Mouse (Mus musculus) adrenal gland, postnatal 10 days (tissue): ENCODE results near the gene Umps. TPM values are rescaled to one million over a fixed set of nuclear protein-coding genes. Genes with fewer than 3 reads are reported as not detected.

Experiments used
- DNase-seq: peaks from one replicate; pipeline ENCODE4 v3.0.0; 2021; ENCODE audit warnings: mixed read lengths
- long read RNA-seq, 2 experiments: library from polyadenylated mRNA; stranded (forward); transcript quantifications; one replicate each; pipeline ENCODE4 v2.0.0; 2021
- total RNA-seq, 2 experiments: library from RNA; stranded (reverse); gene quantifications; 2 replicates each; pipeline ENCODE4 v1.2.3; 2021

Gene Umps
- total RNA-seq = 10 to 100 TPM; 31.9 to 36.4 TPM
- long read RNA-seq, experiment 1, transcript Umps-201 (6 exons, 3,484 nt) = major isoform, 97 of 120 reads
- long read RNA-seq, experiment 1, transcript Umps-202 (5 exons, 3,283 nt) = minor isoform, 10 of 120 reads
- long read RNA-seq, experiment 1, partial matches to known transcripts = 1 of 120 reads
- long read RNA-seq, experiment 1, other reads (novel, unspliced or antisense) = 12 of 120 reads
- long read RNA-seq, experiment 2, transcript Umps-201 (6 exons, 3,484 nt) = major isoform, 71 of 85 reads
- long read RNA-seq, experiment 2, transcript Umps-202 (5 exons, 3,283 nt) = minor isoform, 5 of 85 reads
- long read RNA-seq, experiment 2, partial matches to known transcripts = 6 of 85 reads
- long read RNA-seq, experiment 2, other reads (novel, unspliced or antisense) = 3 of 85 reads

GRCm38 (mm10) chr16:33966538-33967282 is at the start of gene Umps:
Gene Umps, minus strand, starts transcription at chr16:33967038.
- DNase-seq = peak; percentile 89

- no peak for DNase-seq
These were observed 45.4 kb upstream of the Umps start for GRCm38 (mm10) chr16:34011991-34012845.

- no peak for DNase-seq
These were observed 42.7 kb upstream of the Umps start for GRCm38 (mm10) chr16:34009567-34009966.

- DNase-seq = no peak
These were observed 39.1 kb upstream of the Umps start for GRCm38 (mm10) chr16:34005986-34006385.

- peak; percentile 49 for DNase-seq
These were observed 37.3 kb upstream of the Umps start for GRCm38 (mm10) chr16:34004128-34004578.

GRCm38 (mm10) chr16:34003566-34004127 is 36.8 kb upstream of the Umps start:
- no peak for DNase-seq

GRCm38 (mm10) chr16:34000715-34001114 is 33.9 kb upstream of the Umps start:
- DNase-seq = no peak

- peak; percentile 67 for DNase-seq
These were observed 32.5 kb upstream of the Umps start for GRCm38 (mm10) chr16:33999388-33999787.

GRCm38 (mm10) chr16:33998011-33998410 is 31.2 kb upstream of the Umps start:
- DNase-seq = no peak

- peak; percentile 78 for DNase-seq
These were observed 29.2 kb upstream of the Umps start for GRCm38 (mm10) chr16:33996030-33996429.

- DNase-seq = no peak
These were observed 28.7 kb upstream of the Umps start for GRCm38 (mm10) chr16:33995496-33995895.

- no peak for DNase-seq
These were observed 27.5 kb upstream of the Umps start for GRCm38 (mm10) chr16:33994321-33994720.

- no peak for DNase-seq
These were observed 23.9 kb upstream of the Umps start for GRCm38 (mm10) chr16:33990712-33991111.

- no peak for DNase-seq
These were observed 22.3 kb upstream of the Umps start for GRCm38 (mm10) chr16:33989106-33989505.

- peak; percentile 79 for DNase-seq
These were observed 21.6 kb upstream of the Umps start for GRCm38 (mm10) chr16:33988358-33989012.

- no peak for DNase-seq
These were observed 20.2 kb upstream of the Umps start for GRCm38 (mm10) chr16:33986993-33987392.

GRCm38 (mm10) chr16:33985372-33985771 is 18.5 kb upstream of the Umps start:
- DNase-seq = no peak

- no peak for DNase-seq
These were observed 16.9 kb upstream of the Umps start for GRCm38 (mm10) chr16:33983712-33984111.

GRCm38 (mm10) chr16:33979855-33980254 is 13.0 kb upstream of the Umps start:
- DNase-seq = no peak

- no peak for DNase-seq
These were observed 424 bp upstream of the Umps start for GRCm38 (mm10) chr16:33967283-33967640.

GRCm38 (mm10) chr16:33965878-33966537 is 830 bp downstream of the Umps start:
- peak; percentile 68 for DNase-seq
